Mouse (Mus musculus): ENCODE measurements around the gene Gm10376. TPM values are rescaled to one million over a fixed set of nuclear protein-coding genes. Genes with fewer than 3 reads are reported as not detected.

Gene Gm10376
- not detected in 4 replicates for total RNA-seq (2023)

GRCm38 (mm10) chr14:43015528-43015927 lies at the start of gene Gm10376:
TSS of gene Gm10376 (minus strand) at chr14:43015628.

GRCm38 (mm10) chr14:42993524-42993923 lies 21.9 kb downstream of the Gm10376 start, which contains the start of gene Gm8082:
TSS of gene Gm8082 (minus strand) at chr14:42993624.

Other genes starting within 250 kb of the Gm10376 start
- gene Gm3015, start 246.8 kb downstream of the Gm10376 start, total RNA-seq (2023), result not detected in 4 replicates
- not detected in 4 replicates for gene Gm10377, start 217.6 kb downstream of the Gm10376 start, total RNA-seq (2023)
- not detected in 4 replicates for gene Gm21977, start 162.2 kb downstream of the Gm10376 start, total RNA-seq (2023)
- not detected in 4 replicates for gene Gm8082, start 22.0 kb downstream of the Gm10376 start, total RNA-seq (2023)
- not detected in 4 replicates for gene Gm8094, start 61.0 kb upstream of the Gm10376 start, total RNA-seq (2023)
- gene Gm8104, start 85.0 kb upstream of the Gm10376 start, total RNA-seq (2023), result not detected in 4 replicates
- not detected in 4 replicates for gene Gm7233, start 164.2 kb upstream of the Gm10376 start, total RNA-seq (2023)
- gene Gm8122, start 219.7 kb upstream of the Gm10376 start, total RNA-seq (2023), result not detected in 4 replicates
- not detected in 4 replicates for gene Gm8126, start 243.0 kb upstream of the Gm10376 start, total RNA-seq (2023)

All from B cell, adult 62 days (primary cell).